Mouse (Mus musculus) lung, postnatal 0 days (tissue): Measurements from ENCODE around the gene B4galnt3. TPM values are rescaled to one million over a fixed set of nuclear protein-coding genes. Genes with fewer than 3 reads are reported as not detected.
A peak's percentile ranks its signal among the peaks of the same experiment; 100 is the strongest.

ENCODE experiments used
- ATAC-seq: fragments of 200-750 bp; cut with Nextera tagmentation; 2 replicates; pipeline ENCODE4 v1.8.0; 2017; ENCODE audit warnings: moderate library complexity
- DNase-seq: peaks from one replicate; pipeline ENCODE4 v3.0.0-alpha.2; 2016; ENCODE audit warnings: low spot score
- H3K27ac ChIP-seq: fragments of 300-500 bp; sonication (generic); 2 replicates; pipeline ENCODE4 v1.5.1; 2014; ENCODE audit warnings: antibody characterized with exemption, mild to moderate bottlenecking, low read length, mixed read lengths
- H3K27me3 ChIP-seq: fragments of 300-500 bp; sonication (generic); replicated peaks from 2 replicates; pipeline ENCODE4 v1.6.1; 2014; ENCODE audit warnings: low read length, mixed read lengths; ENCODE audit not compliant: insufficient read depth
- H3K36me3 ChIP-seq: fragments of 300-500 bp; sonication (generic); 2 replicates; pipeline ENCODE4 v1.6.1; 2014; ENCODE audit warnings: low read length, mixed read lengths; ENCODE audit not compliant: insufficient read depth
- H3K4me1 ChIP-seq: fragments of 300-500 bp; sonication (generic); 2 replicates; pipeline ENCODE4 v1.6.1; 2014; ENCODE audit warnings: antibody characterized with exemption, low read depth, low read length, mixed read lengths; ENCODE audit not compliant: insufficient read depth
- H3K4me2 ChIP-seq: fragments of 300-500 bp; sonication (generic); replicated peaks from 2 replicates; pipeline ENCODE4 v1.6.1; 2014; ENCODE audit warnings: low read depth, mild to moderate bottlenecking, low read length, moderate library complexity, mixed read lengths
- H3K4me3 ChIP-seq: fragments of 300-500 bp; sonication (generic); 2 replicates; pipeline ENCODE4 v1.5.1; 2014; ENCODE audit warnings: low read depth, low read length
- H3K9ac ChIP-seq: fragments of 300-500 bp; sonication (generic); replicated peaks from 2 replicates; pipeline ENCODE4 v1.6.1; 2014; ENCODE audit warnings: low read depth, mild to moderate bottlenecking
- H3K9me3 ChIP-seq: fragments of 300-500 bp; sonication (generic); 2 replicates; pipeline ENCODE4 v1.6.1; 2016; ENCODE audit warnings: low read length, mixed read lengths
- CTCF ChIP-seq: IDR thresholded peaks from 2 replicates; pipeline ENCODE4 v1.5.1; 2016; ENCODE audit warnings: antibody characterized with exemption, mild to moderate bottlenecking
- EP300 ChIP-seq: IDR thresholded peaks from 2 replicates; pipeline ENCODE4 v1.6.1; 2016; ENCODE audit warnings: antibody characterized with exemption, mild to moderate bottlenecking, control low read depth
- WGBS: fragments of 180-500 bp; shearing (Covaris S2); extraction: QIAGEN DNeasy Blood & Tissue Kit; methylation state at CpG from one replicate; pipeline ENCODE4 v1.1.7; 2014; 5-methylcytosine and 5-hydroxymethylcytosine counted together
- polyA plus RNA-seq: library from polyadenylated mRNA; unstranded; fragments of >200 nt; fragmentation: Nextera tagmentation; extraction: Ambion mirVana; gene quantifications from 2 replicates; pipeline ENCODE4 v1.2.1, GENCODE M21; 2015

Gene B4galnt3
- polyA plus RNA-seq, 1 experiment from 2014 or later = not detected

DNA sequence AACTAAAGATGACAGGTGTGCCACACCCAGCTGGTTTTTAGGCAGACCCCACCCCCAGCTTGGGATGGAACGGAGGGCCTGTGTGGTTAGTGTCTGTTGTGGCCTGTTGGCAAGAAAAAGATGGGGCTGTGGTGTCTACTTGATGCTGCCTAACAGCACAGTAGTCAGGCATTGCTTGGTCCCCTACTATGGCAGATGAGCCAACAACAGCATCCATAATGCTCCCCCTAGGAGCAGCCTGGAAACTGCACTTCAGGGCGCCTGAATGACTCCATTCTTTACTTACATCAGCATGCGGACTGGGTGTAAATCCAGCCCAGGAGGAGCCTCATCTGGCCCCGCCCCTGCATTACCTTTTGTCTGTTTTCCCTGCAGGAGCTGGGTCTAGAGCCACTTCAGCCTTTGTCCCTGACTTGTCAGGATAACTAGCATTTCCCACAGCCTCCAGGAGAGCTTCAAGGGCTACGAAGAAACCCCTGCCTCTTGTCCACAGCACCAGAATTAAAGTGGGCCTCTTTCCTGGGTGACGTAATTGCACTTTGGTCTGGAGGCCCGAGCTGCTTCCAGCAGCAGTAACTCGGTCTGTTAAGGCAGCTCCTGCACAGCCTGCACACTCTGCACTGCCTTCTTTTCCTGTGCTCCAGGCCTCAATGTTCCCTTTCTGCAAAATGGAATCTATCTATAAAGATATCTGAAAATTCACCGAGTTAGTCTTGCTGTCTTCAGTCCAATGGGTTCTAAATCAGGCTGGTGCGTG lies 94.5 kb downstream of the B4galnt3 start:
- ATAC-seq = no peak
- DNase-seq = no peak

DNA sequence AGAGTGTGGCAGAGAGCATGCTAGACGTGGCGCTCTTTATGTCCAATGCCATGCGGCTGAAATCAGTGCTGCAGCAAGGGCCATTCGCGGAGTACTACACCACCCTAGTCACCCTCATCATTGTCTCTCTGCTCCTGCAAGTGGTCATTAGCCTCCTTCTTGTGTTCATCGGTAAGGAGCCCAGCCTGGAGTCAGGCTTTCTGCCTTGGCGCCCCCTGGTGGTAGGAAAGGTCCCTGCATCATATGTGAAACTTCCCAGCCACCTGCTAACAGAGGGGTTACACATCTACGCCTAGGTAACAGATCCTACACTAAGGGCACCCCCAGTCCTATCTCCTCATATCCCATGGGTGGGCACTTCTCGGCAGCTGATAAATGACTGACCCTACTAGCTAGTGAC lies 96.4 kb downstream of the B4galnt3 start:
- H3K4me1 ChIP-seq = no peaks in the 10 kb centered on the region
- ATAC-seq = peak; percentile 27; the same call in 1 of the 2 replicates
- DNase-seq = peak; percentile 73
- H3K27ac ChIP-seq = no peak overlapping the region
- WGBS = 31% methylated on average over 9 of the region's 9 CpGs
- no peaks in the 10 kb centered on the region for H3K36me3 ChIP-seq
- TF ChIP-seq CTCF (peak; percentile 99), EP300 (no peak)
- no peaks in the 10 kb centered on the region for H3K27me3 ChIP-seq
- H3K9me3 ChIP-seq = no peaks in the 10 kb centered on the region
- H3K9ac ChIP-seq = no peak overlapping the region
- no peak overlapping the region for H3K4me2 ChIP-seq
- H3K4me3 ChIP-seq = no peak overlapping the region

More for the DNA sequence above, 94.5 kb downstream of the B4galnt3 start:
- Histone ChIP-seq H3K27ac (no peak overlapping the region), H3K9me3 (no peaks in the 10 kb centered on the region), H3K36me3 (no peaks in the 10 kb centered on the region), H3K9ac (no peak overlapping the region), H3K4me3 (no peak overlapping the region), H3K27me3 (no peaks in the 10 kb centered on the region), H3K4me1 (no peaks in the 10 kb centered on the region), H3K4me2 (no peak overlapping the region)
- TF ChIP-seq CTCF = 0 out of 2 replicates have a peak, but pooled peaks have one; percentile 14
- TF ChIP-seq EP300 = no peak
- 37% methylated on average over 10 of the region's 10 CpGs for WGBS

DNA sequence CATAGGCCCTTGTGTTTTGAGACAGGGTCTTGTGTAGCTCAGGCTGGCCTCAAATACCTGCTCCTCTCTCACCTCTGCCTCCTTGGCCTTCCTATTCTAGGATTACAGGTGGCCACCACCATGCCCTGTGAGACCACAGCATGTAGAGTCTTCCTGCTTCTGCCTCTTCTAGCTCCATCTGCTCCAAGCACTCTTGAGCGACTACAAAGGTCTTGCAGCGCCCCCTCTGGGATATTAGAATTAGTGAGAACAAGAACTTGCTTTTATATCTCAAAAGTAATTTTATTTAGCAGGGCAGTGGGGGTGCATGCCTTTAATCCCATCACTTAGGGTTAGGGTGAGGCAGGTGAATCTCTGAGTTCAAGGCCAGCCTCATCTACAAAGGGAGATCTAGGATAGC lies 97.5 kb downstream of the B4galnt3 start:
- TF ChIP-seq EP300 (no peak), CTCF (peak; percentile 69)
- ATAC-seq (no peak), DNase-seq (peak; percentile 78)
- H3K9me3 ChIP-seq = no peaks in the 10 kb centered on the region
- H3K36me3 ChIP-seq = no peaks in the 10 kb centered on the region
- H3K4me3 ChIP-seq = no peak overlapping the region
- no peak overlapping the region for H3K27ac ChIP-seq
- H3K4me1 ChIP-seq = peaks cover 7% of the 10 kb centered on the region; the same call in 1 of the 2 replicates
- H3K27me3 ChIP-seq = no peaks in the 10 kb centered on the region
- H3K4me2 ChIP-seq = no peak overlapping the region
- WGBS = 36% methylated on average over 2 of the region's 2 CpGs
- H3K9ac ChIP-seq = no peak overlapping the region

DNA sequence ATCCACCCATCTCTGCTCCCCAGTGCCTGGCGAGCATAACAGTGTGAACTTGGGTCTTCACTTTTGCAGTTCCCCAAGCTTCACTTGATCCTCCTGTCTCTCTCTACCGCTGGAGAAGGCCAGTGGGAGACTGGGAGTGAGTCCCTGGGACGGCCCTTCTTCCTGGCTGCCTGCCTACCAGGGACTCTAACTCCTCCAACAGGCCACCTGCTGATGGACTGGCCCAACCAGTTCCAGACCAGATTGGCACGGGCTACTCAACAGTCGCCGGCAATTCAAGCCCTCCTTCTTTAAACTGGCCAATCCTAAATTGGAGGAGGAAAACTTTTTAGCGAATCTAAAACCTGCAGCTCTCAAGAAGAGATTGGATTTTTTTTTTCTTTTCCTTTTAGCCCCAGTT lies 99.4 kb downstream of the B4galnt3 start:
- H3K27me3 ChIP-seq = no peaks in the 10 kb centered on the region
- peak; percentile 69 for ATAC-seq
- H3K4me3 ChIP-seq = no peak overlapping the region
- H3K9ac ChIP-seq = no peak overlapping the region
- DNase-seq = peak; percentile 87
- peaks cover 15% of the 10 kb centered on the region; the same call in 1 of the 2 replicates for H3K4me1 ChIP-seq
- H3K9me3 ChIP-seq = no peaks in the 10 kb centered on the region
- 20% methylated on average over 7 of the region's 7 CpGs for WGBS
- no peak overlapping the region for H3K4me2 ChIP-seq
- H3K36me3 ChIP-seq = no peaks in the 10 kb centered on the region
- H3K27ac ChIP-seq = peak overlapping the region; percentile 58; the same call in 1 of the 2 replicates
- no peak for TF ChIP-seq CTCF
- peak; percentile 53; the same call in 1 of the 2 replicates for TF ChIP-seq EP300

DNA sequence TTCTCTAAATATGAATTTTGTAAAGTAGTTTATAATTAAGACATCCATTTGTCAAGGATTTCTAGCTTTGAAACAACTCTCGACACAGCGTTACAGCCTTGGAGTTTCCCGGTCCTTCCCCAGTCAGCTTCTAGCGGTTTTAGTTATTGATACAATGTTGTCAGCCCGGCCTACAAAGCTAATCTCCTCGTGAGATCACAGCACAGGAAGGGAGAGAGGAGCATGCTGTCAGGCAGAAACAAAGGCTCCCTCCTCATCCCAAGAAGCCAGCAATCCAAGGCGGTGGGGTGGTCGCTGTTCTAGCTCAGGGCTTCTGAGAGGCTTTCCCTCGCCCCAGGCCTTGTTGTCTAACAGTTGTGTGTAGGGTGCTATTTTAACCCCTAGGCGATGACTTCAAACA lies 100.1 kb downstream of the B4galnt3 start:
- H3K9ac ChIP-seq = no peak overlapping the region
- TF ChIP-seq EP300 (no peak), CTCF (no peak)
- no peak for ATAC-seq

DNA sequence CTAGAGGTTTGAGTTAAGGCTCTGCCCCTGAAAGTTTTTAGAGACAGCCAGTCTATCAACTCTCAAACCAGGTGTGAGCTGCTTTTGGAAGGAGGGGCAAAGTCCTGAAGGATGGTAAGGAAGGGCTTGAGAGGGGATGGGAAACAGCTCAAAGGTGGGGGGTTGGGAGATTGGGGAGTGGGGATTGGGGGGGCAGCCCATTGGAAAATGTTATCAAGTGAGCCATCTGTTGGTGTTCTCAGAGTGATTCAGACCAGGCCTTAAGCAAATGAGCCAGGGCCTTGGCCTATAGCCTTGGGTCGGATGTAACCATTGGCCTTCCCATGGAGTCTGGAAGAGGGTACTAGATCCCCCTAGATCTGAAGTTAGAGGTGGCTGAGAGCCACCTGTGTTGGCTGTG lies 100.6 kb downstream of the B4galnt3 start:
- TF ChIP-seq CTCF (no peak), EP300 (no peak)
- ATAC-seq (no peak), DNase-seq (no peak)
- no peak overlapping the region for H3K4me3 ChIP-seq
- H3K9me3 ChIP-seq = no peaks in the 10 kb centered on the region
- 80% methylated on average over 1 of the region's 1 CpGs for WGBS
- H3K4me1 ChIP-seq = peaks cover 20% of the 10 kb centered on the region
- H3K9ac ChIP-seq = no peak overlapping the region
- H3K36me3 ChIP-seq = no peaks in the 10 kb centered on the region
- H3K27ac ChIP-seq = no peak overlapping the region
- no peak overlapping the region for H3K4me2 ChIP-seq
- H3K27me3 ChIP-seq = no peaks in the 10 kb centered on the region

More for the DNA sequence above, 100.1 kb downstream of the B4galnt3 start:
- Histone ChIP-seq H3K27ac (0 out of 2 replicates have a peak overlapping the region, but pooled peaks have one; percentile 58), H3K9me3 (no peaks in the 10 kb centered on the region), H3K27me3 (no peaks in the 10 kb centered on the region), H3K4me2 (no peak overlapping the region), H3K4me1 (peaks cover 15% of the 10 kb centered on the region; the same call in 1 of the 2 replicates), H3K36me3 (no peaks in the 10 kb centered on the region), H3K4me3 (no peak overlapping the region)
- WGBS = 46% methylated on average over 10 of the region's 10 CpGs
- DNase-seq = no peak
